Mouse (Mus musculus): ENCODE data around the gene Rassf3.

Rassf3 gene

GRCm38 (mm10) chr10:121360358-121360757, 115.8 kb downstream of the Rassf3 start:
- DNase-seq, result no peak

Measured in thymus, postnatal 14 days (tissue).